Mouse (Mus musculus) kidney, adult 2 months (tissue): Measurements from ENCODE around the gene Hoxb8. TPM values are rescaled to one million over a fixed set of nuclear protein-coding genes. Genes with fewer than 3 reads are reported as not detected.

Experiments used
- DNase-seq: peaks from one replicate; pipeline ENCODE4 v3.0.0; 2021
- H3K27ac ChIP-seq: fragments of 200-500 bp; 2 replicates; pipeline ENCODE4 v1.5.1; 2012; ENCODE audit warnings: low read depth, low read length, control low read depth, inconsistent platforms; ENCODE audit not compliant: insufficient read depth
- H3K27me3 ChIP-seq: fragments of 200-500 bp; replicated peaks from 2 replicates; pipeline ENCODE4 v1.6.1; 2012; ENCODE audit warnings: mild to moderate bottlenecking, moderate library complexity, low read length, inconsistent platforms; ENCODE audit not compliant: control insufficient read depth, insufficient read depth
- H3K36me3 ChIP-seq: fragments of 200-500 bp; 2 replicates; pipeline ENCODE4 v1.6.1; 2012; ENCODE audit warnings: mild to moderate bottlenecking, moderate library complexity, low read length, inconsistent platforms; ENCODE audit not compliant: control insufficient read depth, insufficient read depth
- H3K4me1 ChIP-seq: fragments of 200-500 bp; 2 replicates; pipeline ENCODE4 v1.6.1; 2011; ENCODE audit warnings: low read length; ENCODE audit not compliant: control insufficient read depth, insufficient read depth
- H3K4me3 ChIP-seq: fragments of 200-500 bp; 2 replicates; pipeline ENCODE4 v1.5.1; 2011; ENCODE audit warnings: mild to moderate bottlenecking, low read depth, low read length, control low read depth; ENCODE audit not compliant: insufficient read depth
- CTCF ChIP-seq: fragments of 200-500 bp; conservative IDR thresholded peaks from 2 replicates; pipeline ENCODE4 v1.5.1; 2011; ENCODE audit warnings: low read depth, mild to moderate bottlenecking, control low read depth, low read length, moderate library complexity, mixed read lengths; ENCODE audit not compliant: insufficient read depth, insufficient read length
- POLR2A ChIP-seq: fragments of 200-500 bp; IDR thresholded peaks from one replicate; pipeline ENCODE4 v1.6.1; 2011; ENCODE audit warnings: low read depth, low read length, control low read depth
- WGBS: fragments of 180-500 bp; shearing (Covaris S2); methylation state at CpG from one replicate; pipeline ENCODE4 v1.1.7; 2018; 5-methylcytosine and 5-hydroxymethylcytosine counted together
- polyA plus RNA-seq: library from polyadenylated mRNA; depleted of rRNA; stranded (reverse); fragments of >200 nt; gene quantifications from 2 replicates; pipeline ENCODE4 v1.2.3, GENCODE M21; 2012

Hoxb8 gene
- polyA plus RNA-seq, 1 experiment = 51.7 TPM

GRCm38 (mm10) chr11:96255111-96255995, 26.4 kb upstream of the Hoxb8 start:
- Histone ChIP-seq H3K27ac (peak overlapping the region; percentile 53), H3K4me1 (peaks cover 37% of the 10 kb centered on the region), H3K4me3 (peak overlapping the region; percentile 47), H3K36me3 (no peaks in the 10 kb centered on the region), H3K27me3 (no peaks in the 10 kb centered on the region)
- 14% methylated on average over 39 of the region's 39 CpGs for WGBS
- no peak for DNase-seq
- no peak for TF ChIP-seq CTCF
- TF ChIP-seq POLR2A = no peak

DNA sequence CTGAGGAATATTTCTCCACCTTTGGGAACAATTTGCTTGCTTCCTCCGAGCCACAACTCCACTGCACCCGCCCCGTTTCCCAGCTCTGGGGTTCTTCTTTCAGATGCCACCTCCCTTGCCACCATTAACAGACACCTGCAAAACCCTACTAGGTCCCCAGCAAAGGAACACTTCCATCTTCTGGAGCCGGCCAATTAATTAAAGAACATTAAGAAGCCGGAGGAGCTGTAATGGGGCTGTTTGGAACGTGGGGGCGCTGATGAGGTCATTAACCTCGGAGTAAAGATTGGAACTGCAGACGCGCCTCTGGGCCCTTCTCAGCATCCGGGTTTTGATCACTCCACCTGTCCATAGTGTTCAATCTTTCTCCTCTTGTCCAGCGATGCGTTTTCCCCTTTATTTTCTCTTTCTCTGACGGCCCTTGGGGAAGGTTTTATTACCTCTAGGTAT, 25.7 kb upstream of the Hoxb8 start:
- TF ChIP-seq POLR2A = no peak
- TF ChIP-seq CTCF = no peak
- peaks cover 35% of the 10 kb centered on the region for H3K4me1 ChIP-seq
- H3K4me3 ChIP-seq = no peak overlapping the region
- no peaks in the 10 kb centered on the region for H3K36me3 ChIP-seq
- H3K27me3 ChIP-seq = no peaks in the 10 kb centered on the region
- H3K27ac ChIP-seq = peak overlapping the region; percentile 53; the same call in 1 of the 2 replicates
- 36% methylated on average over 14 of the region's 14 CpGs for WGBS
- DNase-seq = peak; percentile 42

DNA sequence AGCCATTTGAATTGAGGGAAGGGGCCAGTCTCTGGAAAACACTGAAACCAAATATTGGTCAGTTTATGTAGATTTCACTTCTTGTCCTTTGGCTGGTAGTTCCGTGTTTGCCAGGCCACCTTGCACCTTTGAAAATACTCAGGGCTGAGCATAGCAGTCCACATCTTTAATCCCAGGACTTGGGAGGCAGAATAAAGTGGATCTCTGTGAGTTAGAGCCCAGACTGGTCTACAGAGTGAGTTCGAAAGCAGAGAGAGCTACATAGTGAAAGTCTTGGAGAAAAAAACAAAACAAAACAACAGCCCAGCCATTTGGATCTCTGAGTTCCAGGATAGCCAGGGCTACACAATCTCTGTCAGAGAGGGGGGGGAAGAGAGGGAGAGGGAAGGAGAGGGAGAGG, 24.6 kb upstream of the Hoxb8 start:
- peaks cover 44% of the 10 kb centered on the region for H3K4me1 ChIP-seq
- TF ChIP-seq POLR2A (no peak), CTCF (no peak)
- no peaks in the 10 kb centered on the region for H3K27me3 ChIP-seq
- 37% methylated on average over 2 of the region's 2 CpGs for WGBS
- peak overlapping the region; percentile 64; the same call in 1 of the 2 replicates for H3K27ac ChIP-seq
- H3K4me3 ChIP-seq = no peak overlapping the region
- DNase-seq = no peak
- no peaks in the 10 kb centered on the region for H3K36me3 ChIP-seq

DNA sequence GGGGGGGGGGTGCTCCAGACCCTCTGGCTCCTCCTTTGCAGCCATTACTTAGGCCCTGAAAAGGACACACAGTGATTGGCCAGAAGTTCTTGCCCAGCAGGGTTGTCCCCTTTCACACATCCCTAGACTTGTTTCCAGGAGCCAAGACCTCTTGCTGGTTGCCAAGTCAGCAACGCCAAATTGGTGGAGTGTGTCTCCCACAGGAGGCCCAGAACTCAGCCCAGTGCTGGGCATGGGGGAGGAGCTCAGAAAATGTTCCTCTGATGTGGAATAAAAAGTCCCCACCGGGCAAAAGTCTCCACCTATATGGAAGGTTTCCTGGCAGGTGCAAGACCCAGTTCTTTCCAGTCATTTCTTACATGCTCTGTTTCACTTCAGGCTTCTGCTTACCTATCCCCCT, 22.7 kb upstream of the Hoxb8 start:
- Histone ChIP-seq H3K27me3 (no peaks in the 10 kb centered on the region), H3K36me3 (no peaks in the 10 kb centered on the region), H3K4me3 (no peak overlapping the region), H3K4me1 (peaks cover 41% of the 10 kb centered on the region), H3K27ac (0 out of 2 replicates have a peak overlapping the region, but pooled peaks have one; percentile 3)
- DNase-seq = peak; percentile 90
- WGBS = 17% methylated on average over 2 of the region's 2 CpGs
- TF ChIP-seq CTCF = no peak
- no peak for TF ChIP-seq POLR2A

GRCm38 (mm10) chr11:96259511-96259910, 22.2 kb upstream of the Hoxb8 start:
- H3K36me3 ChIP-seq = no peaks in the 10 kb centered on the region

DNA sequence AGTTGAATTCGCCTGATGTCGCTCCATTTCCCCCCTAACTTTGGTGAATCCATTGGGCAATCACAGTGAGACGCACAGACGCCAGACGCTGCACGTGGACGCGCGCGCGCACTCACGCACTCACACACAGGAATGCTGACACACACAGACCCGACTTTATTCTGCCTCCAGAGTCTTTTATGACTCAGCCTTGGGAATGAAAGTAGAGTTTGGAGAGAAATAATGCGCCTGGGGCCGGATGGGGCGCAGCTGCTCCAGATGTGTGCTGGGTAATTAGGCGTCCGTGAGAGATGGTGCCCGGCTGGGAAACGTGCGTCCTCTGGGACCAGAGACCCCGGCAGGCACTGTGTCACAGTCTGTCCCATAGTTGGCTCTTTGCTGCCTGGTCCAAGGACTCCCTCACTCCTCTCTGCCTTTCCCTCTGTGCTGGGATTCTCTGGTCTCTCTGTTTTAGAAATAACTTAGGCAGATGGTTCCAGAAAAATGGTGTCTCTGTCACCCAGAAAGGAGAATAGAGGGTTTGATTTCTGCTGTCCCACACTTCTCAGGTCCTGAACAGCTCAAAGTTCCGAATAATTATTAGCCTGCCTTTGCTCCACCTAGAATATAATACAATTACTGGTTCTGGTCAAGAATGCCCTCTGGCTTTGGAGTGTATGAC, 21.3 kb upstream of the Hoxb8 start:
- no peak overlapping the region for H3K4me3 ChIP-seq
- H3K27me3 ChIP-seq = no peaks in the 10 kb centered on the region
- H3K36me3 ChIP-seq = no peaks in the 10 kb centered on the region
- H3K27ac ChIP-seq = peak overlapping the region; percentile 1; the same call in 1 of the 2 replicates
- H3K4me1 ChIP-seq = peaks cover 37% of the 10 kb centered on the region
- TF ChIP-seq CTCF (no peak), POLR2A (no peak)
- WGBS = 23% methylated on average over 23 of the region's 23 CpGs
- DNase-seq = peak; percentile 61

More at GRCm38 (mm10) chr11:96259511-96259910, 22.2 kb upstream of the Hoxb8 start:
- Histone ChIP-seq H3K4me3 (no peak overlapping the region), H3K27me3 (no peaks in the 10 kb centered on the region), H3K27ac (peak overlapping the region; percentile 36), H3K4me1 (peaks cover 41% of the 10 kb centered on the region)
- no peak for DNase-seq
- no peak for TF ChIP-seq POLR2A
- no peak for TF ChIP-seq CTCF
- 11% methylated on average over 1 of the region's 1 CpGs for WGBS

DNA sequence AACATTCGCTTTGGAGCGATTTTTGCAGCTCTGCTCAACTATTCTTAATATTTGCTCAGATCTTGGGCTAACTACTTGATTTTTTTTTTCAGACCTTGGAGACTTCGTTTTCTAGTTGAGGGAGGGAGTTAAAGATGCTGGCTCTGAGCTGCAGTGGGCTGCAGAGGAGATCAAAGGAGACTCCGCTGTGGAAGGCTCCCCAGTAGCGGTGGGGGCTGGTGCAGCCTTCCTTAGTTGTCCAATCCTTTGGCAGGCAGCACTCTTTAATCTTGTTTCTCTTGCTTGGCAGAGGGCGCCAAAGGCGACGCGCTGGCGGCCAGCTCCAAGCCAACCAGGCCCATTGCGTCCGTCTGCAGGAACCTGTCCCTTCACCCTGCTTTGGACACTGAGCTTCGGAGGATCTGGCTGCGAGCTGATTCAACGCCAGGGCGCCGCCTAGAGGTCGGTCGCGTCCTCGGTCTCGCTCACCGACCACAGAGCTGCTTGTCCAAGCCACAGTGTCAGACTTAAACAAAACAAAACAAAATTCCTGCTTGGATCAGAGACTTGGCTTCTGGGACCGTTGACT, 20.3 kb upstream of the Hoxb8 start:
- peaks cover 40% of the 10 kb centered on the region for H3K4me1 ChIP-seq
- no peaks in the 10 kb centered on the region for H3K36me3 ChIP-seq
- peak overlapping the region; percentile 48 for H3K27ac ChIP-seq
- peak; percentile 96 for DNase-seq
- no peaks in the 10 kb centered on the region for H3K27me3 ChIP-seq
- 8% methylated on average over 24 of the region's 24 CpGs for WGBS
- TF ChIP-seq CTCF (peak; percentile 78), POLR2A (no peak)
- no peak overlapping the region for H3K4me3 ChIP-seq
